Mouse (Mus musculus) gonadal fat pad, adult 2 months (tissue): ENCODE measurements around the gene Aplf. TPM values are rescaled to one million over a fixed set of nuclear protein-coding genes. Genes with fewer than 3 reads are reported as not detected.

Source experiments
- DNase-seq: peaks from one replicate; pipeline ENCODE4 v3.0.0-alpha.2; 2012; ENCODE audit warnings: low read depth
- polyA plus RNA-seq: library from polyadenylated mRNA; depleted of rRNA; stranded (reverse); fragments of >200 nt; gene quantifications from 2 replicates; pipeline ENCODE4 v1.2.3, GENCODE M21; 2012; rRNA removed

The Aplf gene
- polyA plus RNA-seq, 1 experiment, result 4.4 TPM

- DNase-seq, result no peak
These were observed 48.8 kb downstream of the Aplf start for GRCm38 (mm10) chr6:87623151-87623550.

GRCm38 (mm10) chr6:87621281-87621680, 50.7 kb downstream of the Aplf start:
- peak; percentile 38 for DNase-seq

GRCm38 (mm10) chr6:87618021-87618420, 54.0 kb downstream of the Aplf start:
- no peak for DNase-seq

GRCm38 (mm10) chr6:87615696-87616083, 56.3 kb downstream of the Aplf start:
- no peak for DNase-seq

GRCm38 (mm10) chr6:87614794-87615695, 56.9 kb downstream of the Aplf start:
- DNase-seq, result no peak

GRCm38 (mm10) chr6:87599825-87600224, 72.2 kb downstream of the Aplf start:
- no peak for DNase-seq

- no peak for DNase-seq
These were observed 74.7 kb downstream of the Aplf start for GRCm38 (mm10) chr6:87597116-87597833.

GRCm38 (mm10) chr6:87594188-87594587, 77.8 kb downstream of the Aplf start:
- DNase-seq, result no peak

- DNase-seq, result no peak
These were observed 81.4 kb downstream of the Aplf start, which contains the start of gene Prokr1 for GRCm38 (mm10) chr6:87590394-87591281. Gene Prokr1, minus strand, starts transcription at chr6:87590743.

- DNase-seq, result no peak
These were observed 82.1 kb downstream of the Aplf start for GRCm38 (mm10) chr6:87589718-87590393.

GRCm38 (mm10) chr6:87583991-87584390, 88.0 kb downstream of the Aplf start:
- DNase-seq, result no peak

- no peak for DNase-seq
These were observed 88.8 kb downstream of the Aplf start for GRCm38 (mm10) chr6:87583183-87583611.

GRCm38 (mm10) chr6:87582456-87582855, 89.5 kb downstream of the Aplf start:
- DNase-seq, result no peak

GRCm38 (mm10) chr6:87581581-87581980, 90.4 kb downstream of the Aplf start:
- DNase-seq, result no peak

GRCm38 (mm10) chr6:87581071-87581470, 90.9 kb downstream of the Aplf start:
- DNase-seq, result no peak

Other genes with a start within 250 kb of the Aplf start
- not detected in 2 replicates for gene Bmp10, start 243.2 kb downstream of the Aplf start, polyA plus RNA-seq
- gene Arhgap25, start 138.9 kb downstream of the Aplf start, polyA plus RNA-seq, result 2.0 TPM in 2 replicates
- 7.4 and 10.6 TPM in 2 replicates for gene Prokr1, start 81.5 kb downstream of the Aplf start, polyA plus RNA-seq
- gene Efcc1, start 58.7 kb upstream of the Aplf start, polyA plus RNA-seq, result 2.9 and 6.2 TPM in 2 replicates
- 8.7 TPM in 2 replicates for gene Gp9, start 105.9 kb upstream of the Aplf start, polyA plus RNA-seq
- gene Rab43, start 140.0 kb upstream of the Aplf start, polyA plus RNA-seq, result 46.8 and 50.8 TPM in 2 replicates
- gene Gm45140, start 163.6 kb upstream of the Aplf start, polyA plus RNA-seq, result 1.1 and 1.3 TPM in 2 replicates
- gene Isy1, start 166.6 kb upstream of the Aplf start, polyA plus RNA-seq, result 25.3 and 25.8 TPM in 2 replicates
- 256 and 292 TPM in 2 replicates for gene Cnbp, start 178.9 kb upstream of the Aplf start, polyA plus RNA-seq
- gene Copg1, start 215.6 kb upstream of the Aplf start, polyA plus RNA-seq, result 56.6 and 104 TPM in 2 replicates
- 23.0 and 26.2 TPM in 2 replicates for gene Hmces, start 241.7 kb upstream of the Aplf start, polyA plus RNA-seq